Mouse (Mus musculus): ENCODE data around the gene AA986860.

DNA sequence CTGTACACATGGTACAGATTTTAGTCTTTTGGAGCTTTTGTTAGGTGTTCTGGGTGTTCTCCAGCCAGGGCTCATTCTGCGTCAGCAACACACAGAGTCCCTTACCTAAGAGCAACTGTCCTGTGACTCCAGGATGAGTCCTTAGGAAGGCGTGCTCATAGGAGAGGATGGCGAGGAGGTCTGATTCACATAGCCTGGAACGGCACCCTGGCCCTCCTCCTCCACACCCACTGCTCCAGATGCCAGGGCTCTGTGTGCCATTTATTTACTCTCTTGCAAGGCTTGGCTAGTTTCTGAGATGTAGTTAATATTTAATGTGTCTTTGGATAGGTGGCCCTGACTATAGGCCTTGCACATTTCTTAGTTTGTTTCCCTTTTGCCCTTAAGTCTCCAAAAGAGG, 1.9 kb downstream of the AA986860 start:
- TF ChIP-seq POLR2A (IDR thresholded peaks at IDR 0.05; ENCODE audit: insufficient read depth, low read length) = no peak
- TF ChIP-seq CTCF (IDR thresholded peaks at IDR 0.05; ENCODE audit: low read depth, low read length) = no peak

Data from ES-Bruce4 (cell line).